Mouse (Mus musculus): Measurements from ENCODE around the gene Mdga1.

DNA sequence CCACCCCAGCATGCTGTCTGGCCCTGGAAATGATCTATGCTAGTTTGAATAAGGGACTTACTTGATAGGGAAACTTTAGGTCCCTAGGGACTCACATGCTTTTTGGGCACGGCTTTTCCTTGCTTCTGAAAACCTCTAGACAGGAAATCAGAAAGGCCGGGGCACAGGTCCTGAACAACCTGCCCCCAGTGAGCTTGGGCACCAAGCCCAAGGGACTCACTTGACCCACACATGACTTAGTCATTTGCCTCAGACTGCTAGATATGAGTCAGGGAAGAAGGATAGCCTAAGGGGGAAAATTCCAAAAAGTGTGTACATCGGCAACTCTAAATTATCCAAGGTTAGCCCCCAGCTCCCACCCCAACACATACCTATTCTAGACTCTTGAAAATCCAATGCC is 24.1 kb upstream of the Mdga1 start:
- TF ChIP-seq CTCF (conservative IDR thresholded peaks at IDR 0.05; ENCODE audit: low read length), result no peak
- TF ChIP-seq POU5F1 (IDR thresholded peaks at IDR 0.05; ENCODE audit: borderline replicate concordance, low read length), result no peak
